Mouse (Mus musculus) v-Abl transformed pro-B cells (cell line): ENCODE measurements around the gene Ube2a.
"Not testable (repeated sequence)": the region's sequence is repeated elsewhere in the genome, so short reads cannot be mapped to it uniquely, and the experiment has no call there.

Experiments
- in situ Hi-C, 2 experiments: fragments of 400-800 bp; cut with MboI; formaldehyde crosslinking; loops; one replicate each; pipeline ENCODE4 v1.15.1; 2025; ENCODE audit not compliant: unreplicated experiment in 2 of 2

Gene Ube2a

GRCm38 (mm10) chrX:36884719-36885118 lies 11.0 kb downstream of the Ube2a start:
- in situ Hi-C loops = loop anchor here (5.0 to 10.0 kb wide), 2 partner anchors 50 to 52 kb away; no protein-coding TSS in a partner anchor

DNA sequence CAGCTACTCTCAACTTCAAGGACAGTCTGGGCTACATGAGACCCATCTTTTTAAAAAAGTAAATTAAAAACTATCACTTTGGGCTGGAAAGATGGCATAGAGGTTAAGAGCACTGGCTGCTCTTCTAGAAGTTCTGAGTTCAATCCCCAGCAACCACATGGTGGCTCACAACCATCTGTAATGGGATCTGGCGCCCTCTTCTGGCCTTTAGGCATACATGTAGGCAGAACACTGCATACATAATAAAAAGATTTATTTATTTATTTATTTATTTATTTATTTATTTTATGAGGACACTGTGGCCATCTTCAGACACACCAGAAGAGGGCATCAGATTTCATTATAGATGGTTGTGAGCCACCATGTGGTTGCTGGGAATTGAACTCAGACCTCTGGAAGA lies 25.2 kb downstream of the Ube2a start:
- in situ Hi-C loops = not testable (repeated sequence)

GRCm38 (mm10) chrX:36901655-36902054 lies 28.0 kb downstream of the Ube2a start:
- in situ Hi-C loops = loop anchor here (10.0 to 25.0 kb wide), 3 partner anchors 257 to 364 kb away; partner anchors contain the start of gene Akap17b (in 2 of the 2)

GRCm38 (mm10) chrX:36902321-36903114 lies 28.8 kb downstream of the Ube2a start, which contains the start of gene Nkrf:
Nkrf (minus strand) TSS chrX:36902899.
- in situ Hi-C loops = loop anchor here (10.0 to 25.0 kb wide), 3 partner anchors 258 to 365 kb away; partner anchors contain the start of gene Akap17b (in 2 of the 2)

DNA sequence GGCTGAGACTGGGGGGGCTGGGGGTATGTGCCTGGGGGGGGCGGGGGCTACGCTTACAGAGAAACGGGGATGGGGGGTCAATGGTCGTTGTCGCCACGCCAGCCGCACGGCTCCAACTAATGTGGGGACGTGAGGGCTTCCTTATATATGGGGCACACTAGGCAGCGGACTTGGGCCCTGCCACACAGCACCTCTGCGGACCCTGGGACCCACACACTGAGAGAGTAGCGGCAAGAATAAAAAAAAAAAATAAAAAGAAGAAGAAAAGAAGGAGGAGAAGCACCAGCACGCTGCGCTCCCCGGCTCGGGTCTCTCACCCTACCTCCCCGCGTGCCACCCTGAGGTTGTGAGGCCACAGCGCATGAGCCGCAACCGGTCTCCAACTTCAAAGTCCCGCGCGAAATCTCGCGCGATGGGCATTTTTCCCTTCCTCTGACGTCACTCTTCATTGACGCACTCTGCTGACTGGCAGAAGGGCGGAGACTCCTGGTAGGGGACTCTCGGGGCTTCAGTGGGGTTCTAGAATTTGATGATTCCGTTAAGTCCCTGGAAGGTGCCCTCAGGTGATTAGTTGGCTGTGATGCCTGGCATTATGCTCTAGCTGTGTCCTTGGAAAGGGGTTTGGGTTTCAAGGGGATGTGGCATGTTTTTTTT lies 29.5 kb downstream of the Ube2a start:
- in situ Hi-C loops = loop anchor here (10.0 to 25.0 kb wide), 3 partner anchors 258 to 366 kb away; partner anchors contain the start of gene Akap17b (in 2 of the 2)

- in situ Hi-C loops = loop anchor here (5.0 to 25.0 kb wide), 4 partner anchors 74 to 369 kb away; partner anchors contain the start of gene Akap17b (in 2 of the 2)
Measured at GRCm38 (mm10) chrX:36906539-36906938, 32.8 kb downstream of the Ube2a start.

- in situ Hi-C loops = loop anchor here (25.0 kb wide), 2 partner anchors 274 to 374 kb away; partner anchors contain the start of gene Akap17b (in 1 of the 2)
Measured at GRCm38 (mm10) chrX:36911343-36911742, 37.6 kb downstream of the Ube2a start.

DNA sequence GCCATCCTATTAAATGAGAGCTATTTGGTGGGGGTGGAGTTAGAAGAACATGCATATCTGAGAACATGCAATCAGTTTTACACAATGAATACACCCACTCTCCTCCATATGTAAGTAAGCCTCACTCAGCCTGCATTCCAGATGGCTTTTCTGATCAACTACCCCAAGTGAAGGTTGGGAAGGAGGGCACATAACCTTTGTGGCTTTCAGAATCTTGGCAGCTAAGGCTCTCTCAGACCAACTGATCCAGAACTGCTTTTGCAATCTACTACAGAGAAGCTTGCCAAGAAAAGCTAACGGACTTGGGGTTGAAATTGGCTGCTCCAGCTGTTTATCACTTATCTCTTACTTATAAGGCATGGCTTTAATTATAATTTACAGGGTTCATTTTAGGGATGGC lies 44.0 kb downstream of the Ube2a start:
- in situ Hi-C loops = loop anchor here (25.0 kb wide), 2 partner anchors 280 to 380 kb away; partner anchors contain the start of gene Akap17b (in 1 of the 2)

GRCm38 (mm10) chrX:36921346-36921745 lies 47.6 kb downstream of the Ube2a start:
- in situ Hi-C loops = loop anchor here (25.0 kb wide), 2 partner anchors 284 to 384 kb away; partner anchors contain the start of gene Akap17b (in 1 of the 2)

DNA sequence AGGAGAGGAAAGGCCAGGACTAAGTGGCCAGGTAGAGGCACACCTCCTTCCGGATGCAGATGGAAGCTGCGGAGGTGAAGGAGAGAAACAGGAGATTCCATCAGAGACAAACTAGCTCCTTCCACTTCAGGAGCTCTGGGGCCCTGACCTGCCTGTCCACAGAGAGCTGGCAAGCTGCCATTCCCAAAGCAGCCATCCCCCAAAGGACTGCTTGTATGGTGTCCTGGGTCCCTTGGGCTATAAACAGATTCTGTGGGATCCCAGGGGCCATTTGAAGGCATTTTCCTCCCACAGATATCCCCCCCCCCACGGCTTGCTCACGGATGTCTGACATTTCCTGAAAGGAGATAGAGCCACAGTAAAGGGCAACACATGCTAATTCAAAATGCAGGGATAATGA lies 55.1 kb downstream of the Ube2a start:
- in situ Hi-C loops = loop anchor here in 1 of 2 experiments (5.0 kb wide), 1 partner anchor 94 kb away; no protein-coding TSS in a partner anchor

DNA sequence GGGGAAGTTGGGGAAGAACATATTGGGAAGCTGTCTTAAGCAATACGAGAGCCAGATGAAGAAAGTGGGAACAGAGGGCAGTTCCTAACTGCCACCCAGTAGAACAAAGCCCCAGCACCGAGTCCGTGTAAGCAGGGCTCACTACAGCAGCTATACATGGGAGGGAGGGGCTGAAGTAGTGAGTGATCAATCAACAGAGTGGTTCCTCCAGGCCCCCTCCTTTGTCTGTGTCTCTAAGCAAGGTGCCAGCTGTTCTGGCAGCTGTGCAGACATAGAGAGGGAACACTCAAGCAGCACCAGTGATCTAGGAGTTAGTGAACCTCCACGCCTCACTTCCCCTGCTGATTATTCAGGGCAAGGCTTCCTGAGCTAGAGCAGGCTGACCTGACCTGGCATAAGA lies 56.0 kb downstream of the Ube2a start:
- in situ Hi-C loops = loop anchor here (5.0 kb wide), 1 partner anchor 93 kb away; no protein-coding TSS in a partner anchor

GRCm38 (mm10) chrX:36930574-36930973 lies 56.9 kb downstream of the Ube2a start:
- in situ Hi-C loops = loop anchor here in 1 of 2 experiments (5.0 kb wide), 1 partner anchor 92 kb away; no protein-coding TSS in a partner anchor
